Mouse (Mus musculus) CD8-positive naive resting alpha-beta T cell, adult 57 days (primary cell): Measurements from ENCODE around the gene Noa1. TPM values are rescaled to one million over a fixed set of nuclear protein-coding genes. Genes with fewer than 3 reads are reported as not detected.

Experiments
- total RNA-seq: library from RNA; stranded (reverse); gene quantifications from one replicate; pipeline ENCODE4 v1.2.4, GENCODE M21; 2023

The Noa1 gene
- 20.6 TPM for total RNA-seq

DNA sequence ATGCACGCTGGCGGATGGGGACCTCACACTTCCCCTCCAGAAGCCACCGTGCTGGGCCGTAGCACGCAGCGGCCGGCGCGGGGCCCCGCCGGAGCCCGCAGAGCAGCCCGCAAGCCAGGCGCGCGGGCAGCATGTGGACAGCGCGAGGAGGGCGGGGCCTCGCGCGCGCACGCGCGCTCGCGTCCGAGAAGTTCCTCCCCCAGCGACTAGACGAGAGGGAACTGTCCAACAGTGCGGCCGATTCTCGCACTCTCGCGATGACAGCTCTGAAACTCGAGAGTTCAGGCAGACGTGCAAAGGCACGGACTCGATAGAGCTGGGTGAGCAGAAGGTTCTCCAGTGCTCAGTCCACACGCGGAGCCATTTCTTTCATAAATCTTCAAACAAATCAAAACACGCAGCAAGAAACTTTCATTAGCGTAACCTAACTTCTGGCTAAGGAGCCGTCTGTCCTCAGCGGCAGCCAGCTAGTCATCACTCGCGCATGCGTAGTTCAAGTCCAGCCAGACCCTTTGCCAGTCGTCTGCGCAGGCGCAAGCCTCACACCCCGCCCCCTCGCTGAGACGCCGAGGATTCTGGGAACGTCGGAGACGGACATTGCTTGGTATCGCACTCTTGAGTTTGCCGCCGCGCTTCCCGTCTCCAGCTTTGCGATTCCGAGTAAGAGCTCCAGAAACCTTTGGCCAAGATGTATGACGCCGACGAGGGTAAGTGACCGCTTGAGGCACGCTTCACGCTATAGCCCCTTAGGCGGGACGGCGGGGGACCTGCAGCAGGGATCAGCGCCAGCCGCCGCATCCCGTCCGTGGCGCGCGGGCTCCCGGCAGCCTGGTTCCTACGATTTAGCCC is at the start of gene Noa1, which contains the start of gene Polr2b:
Gene Noa1 (minus strand): TSS at position 161 of the 849 bp plus-strand sequence.
Gene Polr2b (plus strand): TSS at position 224 of the 849 bp plus-strand sequence.

DNA sequence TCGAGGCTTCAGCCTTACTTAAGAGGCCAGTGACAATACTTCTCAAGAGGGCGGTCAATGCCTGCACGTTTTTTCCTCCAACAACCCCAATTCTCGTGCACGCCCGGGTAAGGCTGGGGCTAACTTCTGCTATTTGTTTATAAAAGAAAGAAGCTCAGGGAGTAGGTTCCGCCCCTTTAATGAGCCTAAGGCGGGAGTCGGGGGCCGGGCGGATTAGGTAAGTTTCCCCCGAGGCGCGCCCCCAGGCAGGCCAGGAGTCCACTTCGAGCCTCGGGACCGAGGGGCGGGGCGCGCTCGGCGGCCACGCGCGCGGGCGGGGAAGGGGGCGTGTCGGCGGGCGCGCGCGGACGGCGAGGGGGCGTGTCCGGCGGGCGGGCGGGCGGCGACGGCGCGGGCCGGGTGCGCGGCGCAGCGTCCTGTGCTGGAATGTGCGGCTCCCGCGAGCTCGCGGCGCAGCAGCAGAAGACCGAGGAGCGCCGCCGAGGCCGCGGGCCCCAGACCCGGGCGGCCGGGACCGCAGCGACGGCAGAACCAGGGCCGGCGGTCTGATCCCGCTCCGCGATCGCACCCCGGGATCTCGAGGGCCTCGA is 44.7 kb downstream of the Noa1 start, which contains the start of gene Rest:
Gene Rest (plus strand): TSS at position 411 of the 590 bp plus-strand sequence.

Other genes with a start within 250 kb of the Noa1 start
- 29.4 TPM for gene Hopx, start 195.0 kb downstream of the Noa1 start, total RNA-seq
- gene Spink2, start 98.6 kb downstream of the Noa1 start, total RNA-seq: not detected
- 25.8 TPM for gene Rest, start 44.6 kb downstream of the Noa1 start, total RNA-seq
- 42.4 TPM for gene Polr2b, start 63 bp upstream of the Noa1 start, total RNA-seq
- gene Igfbp7, start 98.0 kb upstream of the Noa1 start, total RNA-seq: 1.1 TPM